Mouse (Mus musculus) lung, adult 2 months (tissue): ENCODE results near the gene Grin2b. TPM values are rescaled to one million over a fixed set of nuclear protein-coding genes. Genes with fewer than 3 reads are reported as not detected.

Source experiments
- DNase-seq: peaks from one replicate; pipeline ENCODE4 v3.0.0; 2022
- H3K4me1 ChIP-seq: fragments of 200-500 bp; 2 replicates; pipeline ENCODE4 v1.6.1; 2011; ENCODE audit warnings: low read length; ENCODE audit not compliant: control insufficient read depth, insufficient read depth
- H3K4me3 ChIP-seq: fragments of 200-500 bp; replicated peaks from 2 replicates; pipeline ENCODE3; 2011; ENCODE audit warnings: low read depth, mild to moderate bottlenecking, control low read depth, low read length; ENCODE audit errors: extremely low read depth
- CTCF ChIP-seq: fragments of 200-500 bp; IDR thresholded peaks from 2 replicates; pipeline ENCODE4 v1.5.1; 2011; ENCODE audit warnings: mild to moderate bottlenecking, low read length, control low read depth; ENCODE audit not compliant: insufficient read depth
- POLR2A ChIP-seq: fragments of 200-500 bp; IDR thresholded peaks from 2 replicates; pipeline ENCODE4 v1.6.1; 2011; ENCODE audit warnings: low read depth, mild to moderate bottlenecking, control low read depth, low read length, borderline replicate concordance; ENCODE audit errors: extremely low read depth
- WGBS: fragments of 180-500 bp; shearing (Covaris S2); methylation state at CpG from one replicate; pipeline ENCODE4 v1.1.7; 2018; 5-methylcytosine and 5-hydroxymethylcytosine counted together
- polyA plus RNA-seq: library from polyadenylated mRNA; depleted of rRNA; stranded (reverse); fragments of >200 nt; gene quantifications from 2 replicates; pipeline ENCODE4 v1.2.3, GENCODE M21; 2012

Gene Grin2b
- polyA plus RNA-seq, 1 experiment, result 0.12 TPM

DNA sequence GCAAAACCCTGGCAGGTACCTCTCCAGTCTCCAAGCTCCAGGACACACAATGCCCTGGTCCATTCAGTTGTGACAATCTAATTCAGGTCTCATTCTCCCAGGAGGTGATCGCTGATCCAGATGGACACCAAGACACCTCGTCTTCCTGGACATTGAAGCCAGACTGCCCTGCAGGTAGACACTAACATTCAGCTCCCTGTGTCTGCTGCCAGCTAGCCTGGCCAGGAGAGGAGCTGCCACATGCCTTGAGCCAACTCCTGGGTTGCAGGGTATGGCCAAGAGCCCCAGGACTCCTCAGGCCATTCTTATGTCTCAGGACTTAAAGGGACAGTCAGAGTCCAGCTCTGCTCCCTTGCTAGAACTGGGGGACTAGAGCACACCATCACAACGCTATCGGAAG, 201.8 kb downstream of the Grin2b start:
- no peak for DNase-seq
- 87% methylated on average over 4 of the region's 4 CpGs for whole genome bisulfite sequencing
- TF ChIP-seq POLR2A, result no peak
- TF ChIP-seq CTCF, result no peak
- Histone ChIP-seq H3K4me1 (no peaks in the 10 kb centered on the region), H3K4me3 (no peak overlapping the region)

DNA sequence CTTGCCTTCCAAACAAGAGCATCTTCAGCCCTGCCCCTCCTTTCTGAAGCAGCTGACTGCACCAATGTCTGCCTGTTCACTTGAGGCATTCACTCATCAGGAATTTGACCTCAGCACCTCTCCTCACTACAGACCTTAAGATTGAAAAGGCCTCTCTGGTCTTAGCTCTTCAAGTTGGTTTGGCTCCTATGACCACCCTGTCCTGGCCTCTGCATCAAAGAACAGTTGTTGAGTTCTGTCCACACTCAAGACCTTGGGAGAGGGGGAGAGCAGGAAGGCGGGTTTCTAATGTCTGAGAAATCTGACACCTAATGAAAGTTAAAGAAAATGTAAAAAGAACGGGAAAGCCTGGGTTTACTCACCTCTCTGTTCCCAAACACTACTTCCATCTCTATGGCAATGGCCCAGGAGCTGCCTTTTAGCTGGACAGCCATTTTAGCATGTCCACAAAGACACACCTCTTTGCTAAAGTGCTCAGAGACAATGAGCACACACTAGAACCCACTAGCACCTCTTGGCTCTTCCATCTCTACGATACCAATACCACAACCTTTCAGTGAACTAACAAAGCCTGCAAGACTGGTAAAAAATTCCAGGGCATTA, 202.5 kb downstream of the Grin2b start:
- Histone ChIP-seq H3K4me1 (no peaks in the 10 kb centered on the region), H3K4me3 (no peak overlapping the region)
- 45% methylated on average over 3 of the region's 3 CpGs for WGBS
- TF ChIP-seq CTCF, result no peak
- no peak for TF ChIP-seq POLR2A
- no peak for DNase-seq

DNA sequence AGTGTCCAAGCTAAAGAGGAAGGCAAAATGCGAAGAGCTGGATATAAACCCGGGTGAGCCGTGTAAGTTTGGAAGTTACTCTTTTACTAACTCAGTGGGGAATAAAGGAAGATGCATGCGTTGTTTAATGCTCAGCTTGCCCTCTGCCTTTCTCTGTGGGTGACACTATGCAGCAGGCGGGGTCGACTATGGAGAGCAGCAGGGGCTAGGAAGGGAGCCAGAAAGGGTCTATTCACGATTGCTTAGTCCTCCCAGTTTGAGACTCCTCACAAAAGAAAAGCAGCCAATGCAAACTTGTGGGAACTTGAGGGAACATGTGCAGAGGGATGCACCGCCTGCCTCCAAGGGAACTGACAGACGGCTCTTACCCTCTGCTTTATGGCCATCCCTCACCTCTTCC, 211.5 kb downstream of the Grin2b start:
- DNase-seq, result no peak
- Histone ChIP-seq H3K4me3 (no peak overlapping the region), H3K4me1 (no peaks in the 10 kb centered on the region)
- 67% methylated on average over 9 of the region's 9 CpGs for WGBS
- no peak for TF ChIP-seq POLR2A
- no peak for TF ChIP-seq CTCF

DNA sequence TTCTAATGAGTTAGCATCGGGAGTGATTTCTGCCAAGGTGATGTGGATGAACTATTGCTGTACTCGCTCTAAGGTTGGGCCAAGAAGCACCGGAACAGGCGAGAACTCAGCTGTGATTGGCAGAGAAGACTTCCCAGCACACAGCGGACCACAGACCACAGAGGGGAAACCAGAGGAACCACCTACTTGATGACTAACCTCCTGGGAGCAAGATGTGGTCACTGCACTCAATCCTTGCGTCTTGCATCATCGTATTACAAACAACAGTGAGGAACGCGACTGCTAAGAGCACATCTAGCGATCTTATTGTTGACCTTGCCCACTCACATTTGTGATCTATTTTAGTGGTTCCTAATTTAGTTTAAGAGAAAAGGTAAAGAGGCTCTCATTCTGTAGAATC, 213.7 kb downstream of the Grin2b start:
- TF ChIP-seq POLR2A (no peak), CTCF (no peak)
- DNase-seq, result no peak

DNA sequence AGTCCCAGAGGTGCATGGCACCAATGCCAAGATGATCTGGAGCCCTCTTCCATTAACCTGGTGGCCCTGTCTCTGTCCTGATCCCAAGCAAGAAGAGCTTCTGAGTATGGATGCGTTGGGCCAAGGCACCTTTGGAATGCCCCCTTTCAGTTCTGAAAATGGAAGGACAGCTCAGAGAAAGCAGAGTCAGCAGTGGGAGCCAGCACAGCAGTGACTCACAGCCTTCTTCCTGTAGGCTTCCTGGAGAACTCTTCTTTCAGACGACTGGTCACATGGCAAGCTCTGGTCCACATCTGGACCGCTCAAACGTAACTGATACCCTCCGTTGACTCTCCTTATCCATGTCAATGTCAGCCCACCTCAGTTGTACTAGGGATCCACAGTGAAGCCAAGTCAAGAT, 221.6 kb downstream of the Grin2b start:
- whole genome bisulfite sequencing, result 71% methylated on average over 5 of the region's 5 CpGs
- Histone ChIP-seq H3K4me3 (no peak overlapping the region), H3K4me1 (no peaks in the 10 kb centered on the region)
- TF ChIP-seq POLR2A (no peak), CTCF (no peak)
- DNase-seq, result no peak

More for the DNA sequence above, 213.7 kb downstream of the Grin2b start:
- no peaks in the 10 kb centered on the region for H3K4me1 ChIP-seq
- WGBS, result 72% methylated on average over 10 of the region's 10 CpGs
- H3K4me3 ChIP-seq, result no peak overlapping the region

DNA sequence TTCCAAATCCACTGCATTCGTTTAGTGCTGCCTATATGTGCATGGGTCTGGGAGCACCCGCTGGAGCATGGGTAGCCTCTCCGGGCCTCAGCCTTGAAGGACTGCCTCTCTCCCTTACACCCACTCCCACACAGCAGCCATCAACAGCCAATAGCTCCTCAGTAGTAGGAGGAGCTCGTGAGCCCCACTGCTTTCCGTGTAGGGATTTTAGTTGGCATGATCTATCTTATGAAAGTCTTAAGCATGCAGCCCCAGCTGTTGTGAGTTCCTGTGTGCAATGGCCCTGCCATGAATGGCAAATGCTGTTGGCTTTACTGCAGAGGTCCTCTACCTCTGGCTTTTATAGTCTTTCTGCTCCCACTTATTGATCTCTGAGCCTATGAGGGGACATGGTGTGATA, 227.8 kb downstream of the Grin2b start:
- H3K4me3 ChIP-seq, result no peak overlapping the region
- WGBS, result 71% methylated on average over 5 of the region's 5 CpGs
- no peak for DNase-seq
- TF ChIP-seq POLR2A (no peak), CTCF (no peak)
- no peaks in the 10 kb centered on the region for H3K4me1 ChIP-seq

DNA sequence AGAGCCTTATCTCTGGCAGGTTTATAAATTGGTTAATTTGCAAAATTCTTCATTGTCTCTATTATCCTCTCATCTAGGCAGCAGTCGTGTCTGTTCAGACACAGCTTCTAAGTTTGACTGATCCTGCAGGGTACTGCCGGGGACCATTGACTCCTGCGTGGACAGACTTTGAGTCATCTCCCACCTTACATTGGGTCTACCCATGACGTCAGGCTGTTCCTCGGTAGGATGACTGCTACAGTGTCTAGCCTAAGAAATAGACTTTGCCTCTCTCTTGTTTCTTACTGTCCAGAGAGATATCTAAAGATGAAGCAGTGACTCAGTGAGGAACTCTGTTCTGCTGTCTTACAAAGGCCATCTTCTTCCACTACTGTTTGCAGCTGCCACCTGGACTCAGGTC, 229.0 kb downstream of the Grin2b start:
- no peak for TF ChIP-seq POLR2A
- no peak for TF ChIP-seq CTCF
- no peak for DNase-seq
- H3K4me1 ChIP-seq, result no peaks in the 10 kb centered on the region
- H3K4me3 ChIP-seq, result no peak overlapping the region
- WGBS, result 80% methylated on average over 5 of the region's 5 CpGs

DNA sequence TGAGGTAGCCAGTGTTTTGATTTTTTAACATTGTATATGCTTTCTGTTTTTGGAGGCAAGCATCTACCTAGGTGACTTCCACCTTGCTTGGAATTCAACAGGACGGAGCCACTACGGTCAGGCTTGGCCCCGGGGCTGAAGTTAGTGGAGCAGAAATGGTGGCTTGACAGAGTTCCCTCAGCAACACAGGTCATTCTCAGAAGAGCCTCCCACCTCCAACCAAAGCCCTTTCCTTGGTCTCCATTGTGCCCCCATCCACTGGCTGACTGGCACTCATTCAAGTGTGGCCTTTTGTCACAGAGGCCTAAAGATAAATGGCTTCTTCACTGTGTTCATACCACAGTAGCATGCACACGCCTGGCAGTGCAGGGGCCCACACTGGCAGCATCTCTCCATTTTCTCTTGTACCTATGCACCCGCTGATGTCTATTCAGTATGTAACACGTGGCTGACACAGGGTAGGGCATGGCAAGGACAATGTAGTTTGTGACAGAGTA, 230.1 kb downstream of the Grin2b start:
- Histone ChIP-seq H3K4me1 (no peaks in the 10 kb centered on the region), H3K4me3 (no peak overlapping the region)
- TF ChIP-seq POLR2A (no peak), CTCF (no peak)
- WGBS, result 82% methylated on average over 6 of the region's 6 CpGs
- no peak for DNase-seq

DNA sequence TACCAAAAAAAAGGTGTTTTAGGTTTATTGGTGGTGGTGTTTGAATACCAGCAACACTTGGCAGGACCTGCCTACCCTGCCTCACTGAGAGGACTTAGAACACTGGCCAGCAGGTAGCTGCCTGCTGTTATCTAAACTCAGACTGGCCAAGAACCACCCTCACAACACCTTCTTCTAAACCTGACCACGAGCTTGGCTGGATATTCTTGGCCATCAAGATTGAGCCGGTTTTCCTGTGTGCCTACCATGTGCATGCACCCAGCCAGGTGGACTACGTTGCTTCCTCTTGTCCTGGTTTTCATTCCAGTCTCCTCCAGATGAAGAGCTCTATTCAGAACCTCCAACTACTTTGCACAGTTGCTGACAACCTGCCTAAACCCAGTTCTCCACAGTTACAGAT, 240.4 kb downstream of the Grin2b start:
- WGBS, result 73% methylated on average over 3 of the region's 3 CpGs
- Histone ChIP-seq H3K4me1 (no peaks in the 10 kb centered on the region), H3K4me3 (no peak overlapping the region)
- TF ChIP-seq CTCF (no peak), POLR2A (no peak)
- DNase-seq, result no peak

DNA sequence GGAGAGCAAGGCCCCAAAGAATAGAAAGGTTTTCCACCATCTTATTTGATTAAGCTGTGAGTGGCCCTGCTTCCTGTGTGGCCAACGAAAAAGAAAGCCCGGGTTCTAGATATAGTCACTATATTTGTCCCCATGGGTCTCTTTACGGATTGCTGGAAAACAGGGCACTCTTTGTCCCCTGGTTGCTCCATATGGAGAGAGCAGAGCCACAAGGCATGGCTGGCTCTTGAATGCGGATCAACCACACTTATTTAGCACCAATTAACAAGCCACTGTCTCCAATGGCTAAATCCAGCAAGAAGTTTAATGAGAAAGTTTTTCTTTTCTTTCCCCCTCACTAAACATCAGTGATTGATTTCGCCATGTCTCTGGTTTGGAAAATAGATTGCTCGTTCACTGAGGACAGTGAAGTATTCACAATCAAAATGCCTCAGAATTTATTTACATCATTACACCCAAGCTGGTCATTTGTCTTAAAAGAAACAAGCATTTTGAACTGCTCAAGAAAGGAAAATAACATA, 240.9 kb downstream of the Grin2b start:
- TF ChIP-seq POLR2A (no peak), CTCF (no peak)

DNA sequence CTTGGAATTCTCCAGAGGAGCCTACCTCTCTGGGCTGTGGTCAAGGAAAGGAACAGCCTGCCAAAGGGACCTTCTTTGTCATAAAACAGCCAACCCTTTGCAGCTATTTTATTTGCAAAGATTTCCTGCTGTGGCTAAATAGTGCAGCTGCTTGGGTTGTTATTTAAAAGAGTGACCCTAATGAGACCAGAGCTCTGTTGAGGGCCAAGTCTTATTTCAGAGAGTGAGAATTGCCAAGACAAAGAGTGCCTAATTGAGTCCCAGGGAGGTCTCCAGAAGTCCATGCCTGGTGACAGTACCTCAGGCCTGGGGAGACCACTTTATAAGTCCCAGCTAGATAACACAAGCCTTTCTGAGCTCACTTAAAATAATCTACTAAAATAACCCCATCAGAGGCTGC, 255.6 kb downstream of the Grin2b start:
- TF ChIP-seq CTCF, result no peak
- no peak for TF ChIP-seq POLR2A
- no peak for DNase-seq
- no peak overlapping the region for H3K4me3 ChIP-seq
- no peaks in the 10 kb centered on the region for H3K4me1 ChIP-seq

More for the DNA sequence above, 240.9 kb downstream of the Grin2b start:
- Histone ChIP-seq H3K4me1 (no peaks in the 10 kb centered on the region), H3K4me3 (no peak overlapping the region)
- WGBS, result 70% methylated on average over 6 of the region's 6 CpGs
- DNase-seq, result no peak
